Mouse (Mus musculus): ENCODE data around the gene Cdk2ap2.

The Cdk2ap2 gene

DNA sequence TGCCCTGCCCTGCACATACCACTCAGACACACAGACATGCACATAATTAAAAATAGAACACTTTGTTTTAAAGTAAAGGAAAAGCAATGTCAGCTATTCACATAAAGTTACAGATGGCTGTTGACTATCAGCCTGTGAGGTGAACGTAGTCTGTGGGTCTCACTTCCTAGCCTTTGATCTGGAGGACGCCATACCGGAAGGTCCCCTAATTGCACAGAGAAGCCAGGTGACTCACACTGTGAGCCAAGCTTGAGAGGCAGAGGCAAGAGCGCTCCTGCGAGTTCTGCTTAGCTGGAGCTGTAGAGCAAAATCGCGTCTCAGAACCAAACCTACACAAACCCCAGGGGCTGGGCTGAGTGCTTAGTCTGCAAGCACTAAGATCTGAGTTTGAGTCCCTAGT lies 3.2 kb upstream of the Cdk2ap2 start:
- peak; percentile 32 for DNase-seq (ENCODE audit: low read depth, low spot score)

DNA sequence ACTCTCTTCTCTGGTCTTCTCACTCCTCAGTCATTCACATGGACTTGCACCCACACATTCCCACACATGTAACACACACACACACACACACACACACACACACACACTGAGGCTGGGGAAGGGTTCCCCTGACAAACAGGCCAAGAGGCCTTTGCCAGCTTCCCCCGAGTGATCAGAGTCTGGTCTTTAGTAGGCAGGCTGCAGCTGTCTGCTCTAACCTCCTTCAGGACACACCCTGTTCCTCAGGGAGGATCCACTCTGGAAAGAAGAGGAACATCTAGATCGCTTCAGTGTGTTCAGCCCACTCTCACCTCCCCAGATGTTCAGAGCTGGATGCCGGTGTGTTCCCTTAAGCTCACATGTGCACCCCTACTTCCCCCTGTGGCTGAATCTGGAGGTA lies 2.6 kb upstream of the Cdk2ap2 start:
- DNase-seq (ENCODE audit: low read depth, low spot score): no peak

DNA sequence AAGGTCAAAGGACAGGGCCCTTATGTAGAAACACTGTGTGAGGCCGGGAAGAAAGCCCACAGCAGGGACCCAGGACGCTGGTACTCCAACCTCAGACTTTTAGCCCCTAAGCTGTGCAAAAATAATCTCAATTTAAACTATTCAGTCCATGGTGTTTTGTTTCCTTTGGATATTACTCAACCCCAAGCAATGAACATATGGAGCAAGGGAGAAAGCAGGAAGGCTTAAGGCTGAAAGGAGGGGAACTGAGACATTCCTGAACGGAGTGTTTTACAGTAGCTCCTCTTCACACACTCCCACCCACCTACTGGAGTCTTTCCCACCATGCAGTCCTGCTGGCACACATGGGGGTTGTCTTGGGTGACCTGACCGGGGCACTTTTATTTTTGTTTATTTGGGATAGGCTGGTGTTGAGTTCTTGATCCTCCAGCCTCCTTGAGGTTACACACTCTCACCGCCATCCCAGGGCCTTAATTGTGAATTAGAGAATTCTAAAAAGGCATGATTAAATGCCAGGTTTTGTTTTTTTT lies 2.1 kb upstream of the Cdk2ap2 start:
- DNase-seq (ENCODE audit: low read depth, low spot score): no peak

DNA sequence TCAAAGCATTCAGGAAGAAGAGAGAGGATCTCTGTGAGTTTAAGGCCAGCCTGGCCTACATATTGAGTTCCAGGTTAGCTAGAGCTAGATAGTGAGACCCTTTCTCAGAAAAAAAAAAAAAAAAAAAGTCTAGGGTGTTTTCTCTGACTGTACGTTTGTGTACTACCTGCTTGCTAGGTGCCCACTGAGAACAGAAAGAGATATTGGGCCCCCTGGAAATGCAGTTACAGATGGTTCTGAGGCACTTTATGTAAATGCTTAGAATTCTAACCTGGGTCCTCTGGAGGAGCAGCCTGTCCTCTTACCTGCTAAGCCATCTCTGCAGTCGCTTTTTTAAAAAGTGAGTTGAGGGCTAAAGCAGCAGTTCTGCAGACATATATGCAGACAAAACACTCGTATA lies 1.2 kb upstream of the Cdk2ap2 start:
- DNase-seq (ENCODE audit: low read depth, low spot score): no peak

DNA sequence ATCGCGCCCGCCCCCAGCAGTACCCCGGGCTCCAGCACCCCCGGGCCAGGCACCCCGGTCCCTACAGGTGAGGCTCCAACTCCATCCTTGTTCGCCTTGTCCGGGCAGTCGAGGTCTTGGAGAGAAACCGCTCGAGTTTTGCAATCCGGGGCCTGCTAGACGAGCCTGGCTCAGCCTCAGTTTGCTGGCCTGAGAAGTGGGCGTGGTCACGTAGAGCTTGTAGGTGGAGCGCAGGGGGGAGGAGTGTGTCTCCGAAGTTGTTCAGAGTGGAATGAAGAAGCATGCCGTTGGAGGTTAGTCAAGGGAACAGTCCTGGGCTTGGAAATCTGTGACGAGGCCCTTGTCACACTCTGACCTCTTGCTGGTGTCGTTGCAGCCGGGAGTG lies 451 bp downstream of the Cdk2ap2 start:
- DNase-seq (ENCODE audit: low read depth, low spot score): peak; percentile 96

DNA sequence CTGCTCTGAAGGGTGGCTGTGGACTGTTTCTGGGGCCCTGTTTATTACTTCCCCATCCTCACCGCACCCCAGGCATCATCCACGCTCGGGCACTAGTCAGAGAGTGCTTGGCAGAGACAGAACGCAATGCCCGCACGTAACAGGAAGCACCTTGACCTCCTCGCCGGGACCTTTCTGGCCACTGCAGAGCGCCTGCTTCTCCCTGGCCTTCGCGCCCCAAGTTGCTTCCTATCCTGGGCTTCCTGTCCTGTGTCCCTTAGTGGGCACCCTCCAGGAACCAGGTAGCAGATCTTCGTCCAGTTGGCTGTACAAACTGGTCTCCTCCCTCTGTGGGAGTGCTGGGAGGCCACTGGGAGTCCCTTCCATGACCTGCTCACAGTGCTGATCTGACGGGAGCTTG lies 1.4 kb downstream of the Cdk2ap2 start:
- no peak for DNase-seq (ENCODE audit: low read depth, low spot score)

DNA sequence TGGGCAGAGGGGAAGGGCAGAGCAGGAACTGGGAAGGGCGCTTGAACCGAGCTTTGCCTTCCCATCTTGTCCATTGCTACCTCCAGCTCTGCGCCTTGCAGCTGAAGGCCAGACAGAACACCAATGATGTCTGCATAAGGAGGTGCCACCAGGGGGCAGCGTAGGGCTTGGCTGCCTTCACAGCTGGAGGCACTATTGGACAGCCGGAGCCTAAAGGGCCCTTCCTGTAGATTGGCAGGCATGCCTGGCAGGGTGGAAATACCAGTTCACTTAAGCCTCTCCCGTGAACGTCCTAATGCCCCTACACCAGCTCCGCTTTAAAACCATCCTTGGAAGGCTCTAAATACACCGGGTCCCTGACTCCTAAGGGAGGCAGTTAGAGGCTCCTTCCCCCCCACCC lies 2.1 kb downstream of the Cdk2ap2 start:
- DNase-seq (ENCODE audit: low read depth, low spot score): peak; percentile 82

DNA sequence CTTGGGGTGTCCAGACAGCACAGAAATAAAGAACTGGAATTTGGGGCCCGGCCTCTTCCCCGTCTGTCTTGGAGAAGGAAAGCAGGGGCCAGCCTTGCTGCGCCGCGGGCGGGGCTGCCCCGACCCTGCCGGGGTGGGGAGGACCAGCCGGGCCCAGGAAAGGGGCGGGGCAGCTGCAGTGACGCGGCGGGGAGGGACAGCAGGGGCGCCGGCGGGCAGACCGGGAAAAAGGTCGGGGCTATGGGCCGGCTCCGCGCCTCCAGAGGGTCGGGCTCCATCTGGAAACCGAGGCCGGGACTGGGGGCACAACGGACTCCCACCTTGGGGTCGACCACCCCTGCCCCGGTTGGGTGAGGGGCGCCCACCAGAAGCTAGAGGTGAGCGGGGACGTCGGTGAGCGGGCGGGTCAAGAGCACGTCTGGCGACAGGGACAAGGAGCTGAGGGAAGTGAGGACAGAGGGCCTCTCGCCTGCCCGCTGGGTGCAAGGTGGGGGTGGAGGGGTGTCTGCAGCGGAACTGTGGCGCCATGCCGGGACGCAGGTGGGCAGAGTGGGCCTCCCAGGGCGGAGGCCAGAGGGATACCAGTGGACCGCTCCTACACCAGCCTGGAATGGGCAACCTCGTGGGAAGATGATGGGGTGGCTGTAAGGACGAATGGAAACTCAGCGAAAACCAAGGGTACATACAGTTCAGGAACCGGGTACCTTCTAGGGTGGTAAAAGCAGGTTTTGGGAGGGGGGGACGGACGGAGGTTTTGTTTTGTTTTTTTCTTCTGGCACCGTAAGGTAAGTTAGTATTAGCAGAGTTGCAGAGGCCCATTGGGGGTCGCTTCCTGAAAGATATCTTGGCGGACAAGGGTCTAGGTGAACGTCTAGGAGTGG lies 3.1 kb downstream of the Cdk2ap2 start, which contains the start of gene Pitpnm1:
Gene Pitpnm1 (plus strand): TSS at position 162 of the 881 bp plus-strand sequence.
- no peak for DNase-seq (ENCODE audit: low read depth, low spot score)

DNA sequence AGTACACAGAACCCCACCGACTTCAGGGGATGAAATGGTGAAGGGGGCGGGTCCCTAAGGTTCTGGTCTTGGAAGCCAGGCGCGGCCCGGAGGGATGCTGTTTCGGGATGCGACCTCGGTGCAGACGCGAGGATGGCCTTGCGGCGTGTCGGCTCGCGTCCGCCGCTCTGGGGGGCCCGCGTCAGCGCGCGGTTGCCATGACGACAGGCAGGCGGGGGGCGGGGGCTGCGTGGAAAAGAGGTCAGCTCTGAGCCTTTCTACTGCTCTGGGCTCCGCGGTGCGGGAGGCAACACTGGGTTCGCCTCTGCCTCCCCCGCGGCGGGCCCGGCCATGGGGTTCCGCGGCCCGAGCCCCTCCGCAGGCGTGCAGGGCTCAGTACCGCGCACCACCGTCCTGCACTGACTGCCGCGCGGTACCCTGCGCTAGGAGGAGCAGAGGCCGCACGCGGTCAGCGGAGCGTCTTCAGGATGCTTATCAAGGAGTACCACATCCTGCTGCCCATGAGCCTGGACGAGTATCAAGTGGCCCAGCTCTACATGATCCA lies 3.8 kb downstream of the Cdk2ap2 start:
- peak; percentile 49 for DNase-seq (ENCODE audit: low read depth, low spot score)

DNA sequence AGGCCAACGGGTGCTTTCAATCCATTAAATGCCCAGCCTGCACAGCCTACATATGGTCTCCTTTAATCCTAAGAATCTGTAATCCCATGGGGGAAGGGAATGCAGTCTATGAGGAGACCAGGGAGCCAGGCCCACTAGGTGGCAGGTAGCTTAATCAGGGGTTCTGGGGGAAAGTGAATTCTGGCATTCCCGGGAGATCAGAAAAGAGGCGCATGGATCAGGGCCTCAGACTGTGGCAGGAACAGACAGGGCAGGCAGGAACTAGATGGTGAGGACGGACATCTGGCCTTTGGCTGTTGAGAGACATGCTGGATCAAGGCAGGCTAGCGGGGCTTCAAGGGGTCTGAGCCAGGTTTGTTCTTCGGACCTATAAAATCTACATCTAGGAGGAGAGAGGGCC lies 4.5 kb downstream of the Cdk2ap2 start:
- no peak for DNase-seq (ENCODE audit: low read depth, low spot score)

DNA sequence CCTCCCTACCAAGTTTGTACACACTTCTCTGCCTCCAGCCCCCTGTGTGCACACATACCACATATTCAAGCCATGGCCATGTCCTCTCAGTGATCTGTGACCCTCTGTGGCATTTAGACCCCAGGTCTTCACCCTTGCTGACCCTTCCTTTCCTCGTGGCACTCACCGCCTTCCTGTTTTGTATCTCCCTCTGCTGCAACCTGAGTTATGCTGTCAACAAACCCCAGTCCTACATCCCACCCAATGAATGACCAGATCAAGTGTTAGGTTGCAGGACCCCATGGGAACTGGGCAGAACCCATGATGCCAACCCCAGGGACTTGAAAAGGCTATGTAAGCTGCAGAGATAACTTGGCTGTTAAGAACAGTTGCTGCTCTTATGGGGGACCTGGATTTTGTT lies 5.1 kb downstream of the Cdk2ap2 start:
- no peak for DNase-seq (ENCODE audit: low read depth, low spot score)

DNA sequence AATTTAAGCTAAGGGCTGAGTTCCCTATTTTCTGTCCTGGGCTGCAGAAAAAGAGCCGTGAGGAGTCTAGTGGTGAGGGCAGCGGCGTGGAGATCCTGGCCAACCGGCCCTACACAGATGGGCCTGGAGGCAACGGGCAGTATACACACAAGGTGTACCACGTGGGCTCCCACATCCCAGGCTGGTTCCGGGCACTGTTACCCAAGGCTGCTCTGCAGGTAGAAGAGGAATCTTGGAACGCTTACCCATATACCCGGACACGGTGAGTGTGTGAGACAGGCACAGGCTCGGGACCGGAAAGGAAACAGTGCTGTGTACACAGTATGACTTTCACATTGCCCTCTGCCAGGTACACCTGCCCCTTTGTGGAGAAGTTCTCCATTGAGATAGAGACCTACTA lies 5.6 kb downstream of the Cdk2ap2 start:
- no peak for DNase-seq (ENCODE audit: low read depth, low spot score)

DNA sequence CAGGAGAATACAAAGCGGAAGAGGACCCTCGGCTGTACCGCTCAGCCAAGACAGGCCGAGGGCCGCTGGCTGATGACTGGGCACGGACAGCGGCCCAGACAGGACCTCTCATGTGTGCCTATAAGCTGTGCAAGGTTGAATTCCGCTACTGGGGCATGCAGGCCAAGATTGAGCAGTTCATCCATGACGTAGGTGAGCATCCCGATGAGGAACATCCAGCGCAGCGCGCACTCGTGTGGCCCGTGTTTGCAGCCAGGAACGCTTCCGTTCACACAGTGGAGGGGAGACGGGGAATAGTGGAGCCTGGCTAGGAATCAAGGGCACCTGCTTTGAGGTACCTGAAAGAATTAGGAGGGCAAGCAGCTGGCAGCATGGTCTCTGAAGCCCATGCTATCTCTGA lies 6.3 kb downstream of the Cdk2ap2 start:
- no peak for DNase-seq (ENCODE audit: low read depth, low spot score)

DNA sequence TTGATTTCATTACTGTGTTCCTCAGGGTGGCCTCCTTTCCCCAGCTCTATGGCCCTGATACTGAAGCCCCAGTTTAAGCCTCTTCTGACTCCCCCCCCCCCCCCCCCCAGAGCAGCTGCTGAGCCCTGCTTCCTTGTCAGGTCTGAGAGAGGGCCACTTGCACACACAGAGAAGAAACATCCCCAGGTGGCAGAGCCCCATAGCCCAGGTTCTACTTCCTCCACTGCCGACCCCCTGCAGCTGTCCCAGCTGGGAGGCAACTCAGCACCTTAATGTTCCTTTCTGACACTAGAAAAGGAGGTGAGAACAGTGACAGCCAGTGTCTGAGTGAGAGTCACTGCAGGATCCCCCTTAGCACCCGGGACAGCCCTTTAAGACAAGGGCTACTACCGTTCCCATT lies 6.8 kb downstream of the Cdk2ap2 start:
- no peak for DNase-seq (ENCODE audit: low read depth, low spot score)

DNA sequence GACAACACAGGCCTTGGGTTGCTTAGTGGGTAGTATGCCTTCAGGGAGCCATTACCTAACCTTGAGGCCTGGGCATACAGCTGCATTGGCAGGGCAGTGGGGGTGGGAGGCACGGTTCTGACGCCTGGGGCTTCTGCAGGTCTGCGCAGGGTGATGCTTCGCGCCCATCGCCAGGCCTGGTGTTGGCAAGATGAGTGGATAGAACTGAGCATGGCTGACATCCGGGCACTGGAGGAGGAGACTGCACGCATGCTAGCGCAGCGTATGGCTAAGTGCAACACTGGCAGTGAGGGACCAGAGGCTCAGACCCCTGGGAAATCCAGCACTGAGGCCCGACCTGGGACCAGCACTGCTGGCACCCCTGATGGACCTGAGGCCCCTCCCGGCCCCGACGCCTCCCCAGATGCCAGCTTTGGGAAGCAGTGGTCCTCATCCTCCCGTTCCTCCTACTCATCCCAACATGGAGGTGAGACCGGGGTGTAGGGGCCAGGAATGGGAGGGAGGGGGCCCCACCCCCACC lies 7.8 kb downstream of the Cdk2ap2 start:
- DNase-seq (ENCODE audit: low read depth, low spot score): no peak

DNA sequence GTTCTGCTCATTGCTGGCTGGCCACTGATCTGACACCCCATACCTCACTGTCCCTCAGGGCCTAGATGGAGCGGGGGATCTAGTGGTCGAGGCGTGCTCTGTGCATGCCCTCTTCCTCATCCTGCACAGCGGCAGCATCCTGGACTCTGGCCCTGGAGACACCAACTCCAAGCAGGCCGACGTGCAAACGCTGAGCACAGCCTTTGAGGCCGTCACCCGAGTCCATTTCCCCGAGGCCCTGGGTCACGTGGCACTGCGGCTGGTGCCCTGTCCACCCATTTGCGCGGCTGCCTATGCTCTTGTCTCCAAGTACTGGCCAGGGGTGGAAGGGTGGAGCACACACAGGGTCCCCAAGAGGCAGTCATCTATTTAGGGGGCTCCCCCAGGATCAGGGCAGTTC lies 9.7 kb downstream of the Cdk2ap2 start:
- no peak for DNase-seq (ENCODE audit: low read depth, low spot score)

DNA sequence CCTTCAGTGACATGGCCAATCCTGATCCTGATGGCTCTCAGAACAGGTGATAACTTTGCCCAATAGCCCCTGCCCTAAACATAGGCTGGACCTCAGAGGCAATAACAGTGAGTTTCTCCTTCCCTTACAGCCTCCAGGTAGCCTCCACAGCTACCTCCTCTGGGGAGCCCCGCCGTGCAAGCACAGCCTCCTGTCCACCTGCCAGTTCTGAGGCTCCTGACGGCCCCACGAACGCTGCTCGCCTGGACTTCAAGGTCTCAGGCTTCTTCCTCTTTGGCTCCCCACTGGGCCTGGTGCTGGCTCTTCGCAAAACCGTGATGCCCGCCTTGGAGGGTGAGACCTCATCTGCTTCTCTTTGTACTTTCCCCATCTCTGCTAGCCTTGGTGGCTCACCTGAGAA lies 11.6 kb downstream of the Cdk2ap2 start:
- DNase-seq (ENCODE audit: low read depth, low spot score): no peak

DNA sequence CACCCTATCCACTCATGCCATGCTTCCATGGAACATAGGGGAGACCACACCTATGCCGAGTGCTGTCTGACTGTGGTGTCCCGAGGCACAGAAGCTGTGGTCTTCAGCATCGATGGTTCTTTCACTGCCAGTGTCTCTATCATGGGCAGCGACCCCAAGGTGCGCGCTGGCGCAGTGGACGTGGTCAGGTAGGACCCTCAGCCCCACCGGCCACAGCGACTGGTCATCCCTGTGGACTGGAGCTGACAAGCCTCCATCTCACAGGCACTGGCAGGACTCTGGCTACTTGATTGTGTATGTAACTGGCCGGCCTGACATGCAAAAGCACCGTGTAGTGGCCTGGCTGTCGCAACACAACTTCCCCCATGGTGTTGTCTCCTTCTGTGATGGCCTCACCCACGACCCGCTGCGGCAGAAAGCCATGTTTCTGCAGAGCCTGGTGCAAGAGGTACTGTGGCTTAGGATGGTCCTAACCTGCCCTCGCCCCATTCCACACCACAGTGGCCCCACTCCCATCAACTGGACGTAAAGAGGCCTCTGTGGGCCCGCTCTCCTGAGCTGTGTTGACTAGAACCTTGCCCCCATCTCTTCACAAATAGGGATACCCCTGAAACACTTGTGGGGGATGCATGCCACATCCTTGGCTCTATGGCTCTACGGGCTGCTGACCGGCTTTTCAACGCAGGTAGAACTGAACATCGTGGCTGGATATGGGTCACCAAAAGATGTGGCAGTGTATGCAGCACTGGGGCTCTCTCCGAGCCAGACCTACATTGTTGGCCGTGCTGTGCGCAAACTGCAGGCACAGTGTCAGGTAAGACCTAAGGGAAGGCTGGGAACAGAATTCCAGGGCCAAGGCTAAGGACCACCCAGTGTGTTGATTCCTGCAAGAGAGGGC lies 15.3 kb downstream of the Cdk2ap2 start:
- DNase-seq (ENCODE audit: low read depth, low spot score): no peak

DNA sequence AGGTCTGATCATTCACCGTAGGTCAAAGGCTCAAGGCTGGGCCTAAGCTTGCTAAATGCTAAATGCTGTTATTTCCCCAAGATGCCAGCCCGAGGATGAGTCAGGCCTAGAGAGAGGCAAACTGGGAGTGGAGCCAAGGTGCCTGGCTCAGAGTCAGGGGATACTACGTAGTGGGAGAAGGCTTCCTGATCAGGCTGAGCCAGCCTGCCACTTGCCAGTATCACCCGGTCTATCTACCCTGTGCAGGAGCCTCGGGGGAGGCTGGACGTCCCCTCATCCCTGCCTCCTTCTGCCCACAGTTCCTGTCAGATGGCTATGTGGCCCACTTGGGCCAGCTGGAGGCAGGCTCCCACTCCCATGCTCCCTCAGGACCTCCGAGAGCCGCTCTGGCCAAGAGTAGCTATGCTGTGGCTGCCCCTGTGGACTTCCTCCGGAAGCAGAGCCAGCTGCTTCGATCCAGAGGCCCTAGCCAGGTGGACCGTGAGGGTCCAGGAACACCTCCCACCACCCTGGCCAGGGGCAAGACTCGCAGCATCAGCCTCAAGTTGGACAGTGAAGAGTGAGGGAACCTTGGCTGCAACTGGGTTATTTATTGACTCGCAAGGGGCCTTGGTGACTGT lies 16.3 kb downstream of the Cdk2ap2 start:
- DNase-seq (ENCODE audit: low read depth, low spot score): no peak

DNA sequence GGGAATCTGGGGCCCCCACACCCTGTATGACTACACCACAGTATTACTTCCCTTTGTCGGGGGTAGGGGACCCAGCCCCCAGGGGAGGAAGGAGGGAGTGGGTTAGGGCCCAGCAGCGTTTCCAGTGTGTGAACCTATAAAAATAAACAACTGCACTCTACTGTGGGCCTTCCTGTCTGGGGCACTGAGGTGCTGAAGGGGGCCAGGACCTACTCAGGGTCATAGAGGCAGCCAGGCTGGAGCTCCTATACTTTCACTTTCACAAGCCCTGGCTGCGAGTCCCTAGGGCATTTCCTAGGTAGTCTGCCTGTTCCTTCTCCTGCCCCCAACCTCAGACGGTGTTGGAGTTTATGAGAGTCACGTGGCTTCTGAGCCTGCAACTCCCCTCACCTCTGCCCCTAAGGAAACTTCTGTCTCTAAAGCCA lies 16.8 kb downstream of the Cdk2ap2 start:
- DNase-seq (ENCODE audit: low read depth, low spot score): no peak

DNA sequence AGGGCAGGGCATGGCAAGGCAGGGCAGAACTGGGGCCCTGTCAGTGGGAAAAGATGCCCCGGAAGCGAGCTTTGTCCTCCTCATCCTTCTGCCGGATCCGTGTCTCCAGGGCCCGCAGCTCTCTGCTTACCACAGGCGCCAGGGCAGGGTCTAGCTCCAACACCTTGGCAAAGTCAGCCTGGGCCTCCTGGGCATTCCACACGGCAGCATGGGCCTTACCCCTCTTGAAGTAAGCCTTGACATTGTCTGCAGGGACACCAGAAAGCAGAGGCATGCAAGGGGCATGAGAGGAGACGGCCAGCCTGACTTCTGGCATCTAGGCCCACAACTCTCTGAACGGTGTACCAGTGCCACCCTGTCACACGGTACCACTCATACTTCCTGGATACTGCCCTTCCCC lies 17.6 kb downstream of the Cdk2ap2 start:
- no peak for DNase-seq (ENCODE audit: low read depth, low spot score)

Data from R1 (cell line).